ENCODE assay signal across 8 mouse cellular contexts in the genomic region with DNA sequence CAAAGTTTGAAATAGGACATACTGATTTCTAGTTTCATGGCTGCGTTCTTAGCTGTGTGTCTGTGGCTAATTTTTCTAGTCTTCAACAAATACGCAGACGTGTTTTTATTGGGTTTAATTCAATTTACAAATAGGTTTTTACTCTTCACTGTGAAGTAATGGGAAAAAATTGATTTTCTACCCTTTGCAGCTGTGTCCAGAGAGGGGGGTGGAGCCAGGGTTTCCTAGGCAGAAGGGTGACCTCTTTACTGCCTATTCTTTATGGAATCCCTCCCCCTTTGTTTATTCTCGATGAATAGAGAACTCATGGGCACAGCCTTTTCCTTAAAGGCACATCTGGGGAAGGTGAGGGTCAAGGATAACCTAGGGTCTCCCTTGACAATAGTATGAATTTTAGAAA.
DNase-seq lines count a peak whose midpoint lies in the region; ATAC-seq lines count a peak whose summit lies in the region.

No protein-coding gene starts in this region.

- H3K9me3 ChIP-seq in kidney, embryonic 15.5 days (replicated peaks) = no peaks in the 10 kb centered on the region
- no peaks in the 10 kb centered on the region for H3K9me3 ChIP-seq in forebrain, embryonic 12.5 days
- H3K9me3 ChIP-seq in limb, embryonic 12.5 days = no peaks in the 10 kb centered on the region
- no peaks in the 10 kb centered on the region for H3K9me3 ChIP-seq in neural tube, embryonic 13.5 days

- peak overlapping the region; percentile 61 for H3K4me2 ChIP-seq in kidney, embryonic 15.5 days
- peak overlapping the region; percentile 59 for H3K4me2 ChIP-seq in forebrain, embryonic 12.5 days
- H3K4me2 ChIP-seq in limb, embryonic 12.5 days = peak overlapping the region; percentile 59
- peak overlapping the region; percentile 49 for H3K4me2 ChIP-seq in neural tube, embryonic 13.5 days

- H3K36me3 ChIP-seq in kidney, embryonic 15.5 days = no peaks in the 10 kb centered on the region
- no peaks in the 10 kb centered on the region for H3K36me3 ChIP-seq in forebrain, embryonic 12.5 days (replicated peaks)
- H3K36me3 ChIP-seq in limb, embryonic 12.5 days = no peaks in the 10 kb centered on the region
- no peaks in the 10 kb centered on the region for H3K36me3 ChIP-seq in neural tube, embryonic 13.5 days

- H3K9ac ChIP-seq in kidney, embryonic 15.5 days = no peak overlapping the region
- H3K9ac ChIP-seq in forebrain, embryonic 12.5 days = peak overlapping the region; percentile 40; the same call in 1 of the 2 replicates
- no peak overlapping the region for H3K9ac ChIP-seq in limb, embryonic 12.5 days (replicated peaks)
- H3K9ac ChIP-seq in neural tube, embryonic 13.5 days = peak overlapping the region; percentile 60

- DNase-seq in kidney, adult 18-20 months = no peak
- DNase-seq in natural killer cell, adult 2 months (ENCODE audit: low spot score in 2 of 2) = no peak
- DNase-seq in spleen, postnatal 14 days (ENCODE audit: low spot score in 2 of 2) = no peak

- peaks cover 18% of the 10 kb centered on the region for H3K4me1 ChIP-seq in kidney, embryonic 15.5 days
- peaks cover 14% of the 10 kb centered on the region for H3K4me1 ChIP-seq in forebrain, embryonic 12.5 days
- H3K4me1 ChIP-seq in limb, embryonic 12.5 days (replicated peaks) = peaks cover 20% of the 10 kb centered on the region
- peaks cover 15% of the 10 kb centered on the region for H3K4me1 ChIP-seq in neural tube, embryonic 13.5 days (replicated peaks)

- peaks cover 29% of the 10 kb centered on the region for H3K27me3 ChIP-seq in kidney, embryonic 15.5 days
- peaks cover 22% of the 10 kb centered on the region for H3K27me3 ChIP-seq in forebrain, embryonic 12.5 days
- H3K27me3 ChIP-seq in limb, embryonic 12.5 days = peaks cover 18% of the 10 kb centered on the region
- peaks cover 9% of the 10 kb centered on the region; the same call in 1 of the 2 replicates for H3K27me3 ChIP-seq in neural tube, embryonic 13.5 days

- H3K4me3 ChIP-seq in kidney, embryonic 15.5 days (replicated peaks) = no peak overlapping the region
- no peak overlapping the region for H3K4me3 ChIP-seq in forebrain, embryonic 12.5 days (replicated peaks)
- H3K4me3 ChIP-seq in limb, embryonic 12.5 days (replicated peaks) = no peak overlapping the region
- H3K4me3 ChIP-seq in neural tube, embryonic 13.5 days = peak overlapping the region; percentile 28; the same call in 1 of the 2 replicates

- ATAC-seq in kidney, embryonic 15.5 days (replicated peaks; ENCODE audit: low FRiP score) = no peak
- ATAC-seq in forebrain, embryonic 12.5 days (ENCODE audit: low FRiP score) = peak; percentile 34; the same call in 1 of the 2 replicates
- ATAC-seq in limb, embryonic 12.5 days (ENCODE audit: insufficient number of reproducible peaks, insufficient read depth, low FRiP score, low TSS enrichment, low read depth) = no peak
- ATAC-seq in neural tube, embryonic 13.5 days (ENCODE audit: low read depth) = no peak
- no peak for ATAC-seq in activated CD4-positive, CD25-positive, alpha-beta regulatory T cell, adult 4 months

- H3K27ac ChIP-seq in kidney, embryonic 15.5 days = peak overlapping the region; percentile 59; the same call in 1 of the 2 replicates
- no peak overlapping the region for H3K27ac ChIP-seq in forebrain, embryonic 12.5 days
- H3K27ac ChIP-seq in limb, embryonic 12.5 days = no peak overlapping the region
- no peak overlapping the region for H3K27ac ChIP-seq in neural tube, embryonic 13.5 days (replicated peaks)

- 55% methylated on average over 4 of the region's 4 CpGs for WGBS in kidney, embryonic 15.5 days
- 53% methylated on average over 4 of the region's 4 CpGs for WGBS in forebrain, embryonic 12.5 days
- 59% methylated on average over 4 of the region's 4 CpGs for WGBS in limb, embryonic 12.5 days
- 21% methylated on average over 4 of the region's 4 CpGs for WGBS in neural tube, embryonic 13.5 days

Comparison
In these comparisons a context has a peak if more than half of its experiments do, and no peak if none do; other contexts are left out.
1. H3K9ac ChIP-seq: peak in forebrain, embryonic 12.5 days (single experiment) and neural tube, embryonic 13.5 days (single experiment); none in kidney, embryonic 15.5 days (single experiment) and limb, embryonic 12.5 days (single experiment).
2. Peak in every context shown above with its lines, with median percentiles within 50 percentile points of each other: H3K4me2 ChIP-seq.